Mouse (Mus musculus) retina, embryonic 14.5 days (tissue): ENCODE measurements at regions not wholly inside any gene's neighbourhood (a gene's known extent, or its start where the extent isn't known, plus 50 kb on each side); places are given as distances from the start of the nearest gene placed in this dataset.

Experiments
- DNase-seq: peaks from one replicate; pipeline ENCODE4 v3.0.0-alpha.2; 2015; ENCODE audit warnings: low spot score

DNA sequence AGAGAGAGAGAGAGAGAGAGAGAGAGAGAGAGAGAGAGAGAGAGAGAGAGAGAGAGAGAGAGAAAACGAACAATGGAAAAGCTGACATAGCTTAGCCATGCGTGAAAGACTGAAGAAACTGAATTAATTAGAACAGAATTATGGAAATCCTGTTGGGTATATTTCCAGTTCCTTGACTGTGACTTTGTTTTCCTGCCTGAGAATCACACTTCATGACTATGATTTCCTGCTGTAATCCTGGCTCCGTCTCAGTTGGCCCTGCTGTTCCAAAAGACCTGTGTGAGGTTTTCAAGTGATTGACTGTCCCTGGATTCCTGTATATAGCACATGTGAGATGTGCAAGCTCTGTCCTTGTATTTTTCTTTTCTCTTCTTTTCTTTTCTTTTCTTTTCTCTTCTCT is 1568.4 kb downstream of the Pla2g4a start:
- DNase-seq = peak; percentile 13
